Mouse (Mus musculus) kidney, embryonic 15.5 days (tissue): ENCODE data around the gene Crk. TPM values are rescaled to one million over a fixed set of nuclear protein-coding genes. Genes with fewer than 3 reads are reported as not detected.

Experiments used
- ATAC-seq: fragments of 200-750 bp; cut with Nextera tagmentation; replicated peaks from 2 replicates; pipeline ENCODE4 v1.8.0; 2017; ENCODE audit warnings: moderate TSS enrichment; ENCODE audit not compliant: low FRiP score
- H3K27ac ChIP-seq: fragments of 300-500 bp; sonication (generic); 2 replicates; pipeline ENCODE4 v1.5.1; 2015; ENCODE audit warnings: mild to moderate bottlenecking, inconsistent platforms
- H3K27me3 ChIP-seq: fragments of 300-500 bp; sonication (generic); 2 replicates; pipeline ENCODE4 v1.6.1; 2015; ENCODE audit warnings: inconsistent platforms
- H3K36me3 ChIP-seq: fragments of 300-500 bp; sonication (generic); 2 replicates; pipeline ENCODE4 v1.6.1; 2015; ENCODE audit warnings: inconsistent platforms
- H3K4me1 ChIP-seq: fragments of 300-500 bp; sonication (generic); 2 replicates; pipeline ENCODE4 v1.6.1; 2015; ENCODE audit warnings: inconsistent platforms
- H3K4me2 ChIP-seq: fragments of 300-500 bp; sonication (generic); 2 replicates; pipeline ENCODE4 v1.6.1; 2015; ENCODE audit warnings: moderate library complexity, mild to moderate bottlenecking, inconsistent platforms
- H3K4me3 ChIP-seq: fragments of 300-500 bp; sonication (generic); replicated peaks from 2 replicates; pipeline ENCODE4 v1.5.1; 2015; ENCODE audit warnings: mild to moderate bottlenecking, inconsistent platforms
- H3K9ac ChIP-seq: fragments of 300-500 bp; sonication (generic); 2 replicates; pipeline ENCODE4 v1.6.1; 2015; ENCODE audit warnings: mild to moderate bottlenecking, inconsistent platforms
- H3K9me3 ChIP-seq: fragments of 300-500 bp; sonication (generic); replicated peaks from 2 replicates; pipeline ENCODE4 v1.6.1; 2016; ENCODE audit warnings: inconsistent platforms
- WGBS: fragments of 180-500 bp; shearing (Covaris S2); methylation state at CpG from one replicate; pipeline ENCODE4 v1.1.7; 2015; ENCODE audit warnings: mixed read lengths; 5-methylcytosine and 5-hydroxymethylcytosine counted together
- polyA plus RNA-seq: library from polyadenylated mRNA; unstranded; fragments of >200 nt; fragmentation: Nextera tagmentation; extraction: Ambion mirVana; gene quantifications from 2 replicates; pipeline ENCODE4 v1.2.1, GENCODE M21; 2015

The Crk gene
- polyA plus RNA-seq, 1 experiment from 2014 or later = 119 TPM

DNA sequence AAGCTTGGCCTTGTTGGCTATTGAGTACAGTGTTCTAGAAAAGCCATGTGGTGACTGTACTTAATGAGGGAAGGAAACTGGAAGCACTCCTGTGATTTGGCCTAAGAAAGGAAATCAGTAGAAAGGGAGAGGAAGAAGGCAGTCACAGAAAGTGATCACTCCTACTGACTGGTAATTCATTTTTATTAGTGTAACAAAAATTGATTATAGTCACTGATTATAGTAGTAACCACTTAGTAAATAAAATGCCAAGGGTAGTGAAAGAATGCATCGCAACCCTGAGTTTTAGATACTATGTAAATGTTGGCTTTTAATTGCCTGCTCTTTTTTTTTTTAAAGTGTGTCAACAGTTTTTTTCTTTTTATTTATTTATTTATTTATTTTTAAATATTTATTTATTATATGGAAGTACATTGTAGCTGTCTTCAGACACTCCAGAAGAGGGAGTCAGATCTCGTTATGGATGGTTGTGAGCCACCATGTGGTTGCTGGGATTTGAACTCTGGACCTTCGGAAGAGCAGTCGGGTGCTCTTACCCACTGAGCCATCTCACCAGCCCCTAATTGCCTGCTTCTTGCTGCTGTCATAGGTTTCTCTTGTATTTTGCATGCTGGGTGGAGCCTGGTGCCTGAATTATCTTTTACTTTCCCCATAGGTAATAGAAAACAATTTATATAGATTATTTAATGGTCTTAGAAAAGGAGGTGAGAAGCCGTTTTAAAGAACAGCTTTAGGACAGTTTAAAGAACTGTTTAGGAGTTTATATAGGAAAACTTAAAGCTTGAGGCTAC is 56.6 kb downstream of the Crk start:
- 68% methylated on average over 5 of the region's 5 CpGs for WGBS

DNA sequence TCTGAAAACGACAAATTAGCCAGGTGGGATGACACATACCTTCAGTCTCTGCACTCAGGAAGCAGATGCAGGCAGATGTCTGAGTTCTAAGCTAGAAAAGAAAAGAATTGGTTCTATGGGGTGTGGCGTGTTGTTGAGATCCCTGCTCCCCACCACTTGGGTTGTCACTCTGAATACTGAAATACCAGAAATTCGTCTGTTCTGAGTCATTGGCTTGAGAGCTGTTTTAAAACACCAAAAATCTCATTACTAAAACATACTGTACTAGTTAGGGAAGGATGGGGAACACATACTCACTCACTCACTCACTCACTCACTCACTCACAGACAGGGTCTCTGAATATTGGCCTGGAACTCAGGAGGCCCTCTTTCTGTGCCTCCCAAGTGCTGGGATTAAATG is 57.9 kb downstream of the Crk start:
- Histone ChIP-seq H3K4me1 (peaks cover 61% of the 10 kb centered on the region), H3K4me2 (peak overlapping the region; percentile 32; the same call in 1 of the 2 replicates), H3K9me3 (no peaks in the 10 kb centered on the region), H3K9ac (no peak overlapping the region), H3K27ac (no peak overlapping the region), H3K36me3 (peaks cover 31% of the 10 kb centered on the region), H3K4me3 (no peak overlapping the region; the same call in 1 of the 2 replicates), H3K27me3 (no peaks in the 10 kb centered on the region)
- 53% methylated on average over 3 of the region's 3 CpGs for WGBS
- ATAC-seq = no peak

More for the DNA sequence above, 56.6 kb downstream of the Crk start:
- 0 out of 2 replicates have a peak overlapping the region, but pooled peaks have one; percentile 99 for H3K9ac ChIP-seq
- H3K36me3 ChIP-seq = peaks cover 25% of the 10 kb centered on the region
- no peaks in the 10 kb centered on the region for H3K9me3 ChIP-seq
- peak overlapping the region; percentile 93 for H3K4me3 ChIP-seq
- H3K27ac ChIP-seq = no peak overlapping the region
- peak overlapping the region; percentile 82 for H3K4me2 ChIP-seq
- peaks cover 56% of the 10 kb centered on the region for H3K4me1 ChIP-seq
- no peak for ATAC-seq
- no peaks in the 10 kb centered on the region for H3K27me3 ChIP-seq

DNA sequence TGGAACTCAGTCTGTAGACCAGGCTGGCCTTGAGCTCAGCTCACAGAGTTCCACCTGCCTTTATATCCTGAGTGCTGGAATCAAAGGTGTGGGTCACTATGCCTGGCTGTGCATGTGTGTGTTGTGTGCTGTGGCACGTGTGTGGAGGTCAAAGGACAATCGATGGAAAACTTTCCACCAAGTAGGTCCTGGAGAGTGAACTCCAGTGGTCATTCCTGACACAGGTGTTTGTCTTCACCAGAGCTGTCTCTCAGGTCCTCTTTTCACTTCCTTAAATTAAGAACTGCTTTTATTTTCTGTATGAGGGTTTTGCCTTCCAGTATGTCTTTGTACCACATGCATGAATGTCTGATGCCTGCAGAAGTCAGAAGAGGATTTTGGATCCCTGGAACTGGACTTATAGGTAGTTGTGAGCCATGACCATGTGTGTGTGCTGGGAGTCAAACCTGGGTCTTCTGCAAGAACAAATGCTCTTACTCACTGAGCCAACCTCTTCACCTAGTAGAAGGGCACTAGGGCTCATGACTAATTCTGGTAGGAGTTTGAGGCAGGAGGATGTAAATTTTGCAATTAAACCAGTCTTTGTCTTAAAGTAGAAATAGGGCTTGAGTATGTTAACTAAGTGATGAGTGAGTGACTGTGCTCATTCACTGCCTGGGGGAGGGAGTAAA is 58.9 kb downstream of the Crk start:
- peaks cover 58% of the 10 kb centered on the region for H3K4me1 ChIP-seq
- WGBS = 53% methylated on average over 2 of the region's 2 CpGs
- no peaks in the 10 kb centered on the region for H3K9me3 ChIP-seq
- no peak overlapping the region for H3K4me3 ChIP-seq
- H3K36me3 ChIP-seq = peaks cover 39% of the 10 kb centered on the region
- no peak overlapping the region for H3K4me2 ChIP-seq
- H3K27ac ChIP-seq = no peak overlapping the region
- ATAC-seq = no peak
- H3K27me3 ChIP-seq = no peaks in the 10 kb centered on the region
- H3K9ac ChIP-seq = no peak overlapping the region

DNA sequence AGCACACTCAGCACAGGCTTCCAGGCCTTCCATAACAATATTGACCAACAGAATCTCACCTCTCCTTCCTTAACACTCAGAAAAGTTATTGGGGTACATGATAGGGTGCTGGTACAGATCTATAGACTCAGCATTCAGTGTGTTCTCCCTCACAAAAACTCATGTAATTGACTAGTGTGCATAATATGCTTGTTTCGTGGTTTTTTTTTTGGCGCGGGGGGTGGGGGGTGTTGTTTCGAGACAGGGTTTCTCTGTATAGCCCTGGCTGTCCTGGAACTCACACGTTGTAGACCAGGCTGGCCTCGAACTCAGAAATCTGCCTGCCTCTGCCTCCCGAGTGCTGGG is 59.4 kb downstream of the Crk start:
- Histone ChIP-seq H3K36me3 (peaks cover 43% of the 10 kb centered on the region), H3K4me1 (peaks cover 58% of the 10 kb centered on the region), H3K4me3 (no peak overlapping the region), H3K9me3 (no peaks in the 10 kb centered on the region), H3K27me3 (no peaks in the 10 kb centered on the region), H3K27ac (no peak overlapping the region), H3K4me2 (no peak overlapping the region), H3K9ac (no peak overlapping the region)
- WGBS = 95% methylated on average over 7 of the region's 7 CpGs
- no peak for ATAC-seq

DNA sequence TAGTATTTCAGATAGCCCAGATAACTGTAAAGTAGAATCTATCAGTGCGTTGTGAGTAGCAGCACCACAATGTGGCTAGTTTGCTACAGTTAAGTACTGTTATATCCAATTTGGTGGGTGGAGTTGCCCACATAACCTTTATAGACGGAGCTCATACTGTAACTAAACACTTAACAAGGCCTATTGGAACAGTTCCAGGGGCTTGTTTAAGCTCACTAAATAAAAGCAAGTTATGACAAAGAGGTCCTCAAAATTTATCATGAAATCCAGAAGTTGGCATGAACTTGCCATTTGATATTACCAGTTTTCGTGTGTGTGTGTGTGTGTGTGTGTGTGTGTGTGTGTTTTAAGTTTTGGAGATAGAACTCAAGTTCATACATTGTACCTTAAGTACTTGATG is 61.1 kb downstream of the Crk start:
- no peak for ATAC-seq
- H3K4me2 ChIP-seq = no peak overlapping the region

DNA sequence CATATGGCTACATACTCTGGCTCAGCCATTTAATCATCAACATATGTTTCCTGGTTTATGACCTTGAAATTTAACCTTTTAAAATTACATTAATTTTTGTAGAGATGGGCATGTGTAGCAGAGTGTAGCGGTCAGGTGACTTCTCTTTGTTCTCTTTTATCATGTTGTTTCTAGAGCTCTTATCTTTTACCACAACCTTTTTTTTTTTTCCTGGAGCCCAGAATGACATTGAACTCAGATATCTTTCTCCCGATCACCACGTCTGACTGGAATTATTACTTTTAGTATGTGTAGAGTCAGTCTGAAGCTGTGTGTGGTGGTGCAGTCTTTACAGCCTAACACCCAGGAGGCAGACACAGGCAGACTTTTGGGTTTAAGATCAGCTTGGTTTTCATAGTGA is 62.6 kb downstream of the Crk start:
- Histone ChIP-seq H3K4me3 (no peak overlapping the region), H3K36me3 (peaks cover 45% of the 10 kb centered on the region), H3K27ac (no peak overlapping the region), H3K9ac (no peak overlapping the region), H3K9me3 (no peaks in the 10 kb centered on the region), H3K4me1 (peaks cover 40% of the 10 kb centered on the region), H3K27me3 (no peaks in the 10 kb centered on the region), H3K4me2 (no peak overlapping the region)
- ATAC-seq = no peak
- 74% methylated on average over 3 of the region's 3 CpGs for WGBS

More for the DNA sequence above, 61.1 kb downstream of the Crk start:
- Histone ChIP-seq H3K27ac (no peak overlapping the region), H3K4me3 (no peak overlapping the region), H3K36me3 (peaks cover 46% of the 10 kb centered on the region), H3K27me3 (no peaks in the 10 kb centered on the region), H3K9me3 (no peaks in the 10 kb centered on the region), H3K9ac (no peak overlapping the region), H3K4me1 (peaks cover 52% of the 10 kb centered on the region)
- 70% methylated on average over 3 of the region's 3 CpGs for WGBS

DNA sequence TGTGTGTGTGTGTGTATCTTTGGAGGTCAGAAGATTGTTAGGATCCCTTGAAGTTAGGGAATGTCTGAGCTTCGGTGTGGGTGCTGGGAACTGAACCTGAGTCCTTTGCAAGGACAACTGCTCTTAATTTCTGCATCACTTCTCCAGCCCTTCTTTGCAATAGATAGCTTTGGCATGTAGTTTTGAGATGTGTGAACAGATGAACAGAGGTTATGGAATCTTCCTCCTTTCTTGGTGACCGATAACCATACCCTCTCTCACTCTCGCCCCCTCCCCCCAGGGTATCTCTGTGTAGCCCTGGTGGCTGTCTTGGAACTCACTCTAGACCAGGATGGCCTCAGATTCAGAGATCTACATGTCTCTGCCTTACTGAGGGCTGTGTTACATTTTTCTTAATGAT is 65.7 kb downstream of the Crk start:
- H3K27me3 ChIP-seq = no peaks in the 10 kb centered on the region
- H3K4me3 ChIP-seq = no peak overlapping the region
- no peak overlapping the region for H3K9ac ChIP-seq
- H3K9me3 ChIP-seq = no peaks in the 10 kb centered on the region
- no peak overlapping the region for H3K4me2 ChIP-seq
- H3K36me3 ChIP-seq = peaks cover 39% of the 10 kb centered on the region
- 91% methylated on average over 3 of the region's 3 CpGs for WGBS
- H3K27ac ChIP-seq = no peak overlapping the region
- ATAC-seq = no peak
- peaks cover 42% of the 10 kb centered on the region for H3K4me1 ChIP-seq

DNA sequence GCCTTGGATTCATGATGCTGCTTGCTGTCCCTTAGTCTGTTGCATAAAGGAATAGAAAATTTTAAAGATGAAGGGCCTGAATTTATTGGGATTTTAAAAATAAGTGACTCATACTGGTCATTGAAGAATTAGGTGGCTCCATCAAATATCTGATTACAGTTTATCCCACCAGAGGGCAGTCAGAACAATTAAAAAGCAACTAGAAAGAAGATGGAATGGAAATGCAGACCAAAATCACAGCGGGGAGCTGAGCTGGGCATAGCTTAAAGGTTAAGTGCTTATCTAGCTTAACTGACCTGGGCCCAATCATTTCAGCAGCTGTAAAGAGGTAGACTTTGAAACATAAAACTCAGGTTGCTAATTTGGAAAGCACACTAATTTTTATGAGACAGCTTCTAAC is 71.5 kb downstream of the Crk start:
- Histone ChIP-seq H3K27ac (no peak overlapping the region), H3K4me1 (peaks cover 26% of the 10 kb centered on the region), H3K4me3 (no peak overlapping the region), H3K36me3 (peaks cover 53% of the 10 kb centered on the region), H3K4me2 (no peak overlapping the region), H3K9ac (no peak overlapping the region), H3K27me3 (no peaks in the 10 kb centered on the region), H3K9me3 (no peaks in the 10 kb centered on the region)
- no peak for ATAC-seq
- WGBS = 80% methylated on average over 1 of the region's 1 CpGs

DNA sequence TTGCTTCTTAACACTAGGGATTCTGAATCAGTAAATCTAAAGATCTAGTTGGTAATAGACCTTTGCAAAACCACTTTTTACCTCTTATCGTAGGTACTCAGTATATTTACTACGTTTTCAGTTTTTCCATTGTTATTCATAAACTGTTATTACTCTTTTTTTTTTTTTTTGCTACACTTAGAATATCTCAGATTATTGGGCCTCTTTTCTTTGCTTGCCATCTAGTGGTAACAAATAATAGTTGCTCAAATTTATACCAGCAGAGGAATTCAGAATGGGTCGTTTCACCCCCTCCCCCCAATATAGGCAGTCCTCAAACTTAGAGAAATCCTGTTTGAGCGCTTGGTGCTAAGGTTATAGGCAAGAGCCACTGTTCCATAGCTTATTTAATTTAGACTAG is 72.0 kb downstream of the Crk start:
- WGBS = 75% methylated on average over 4 of the region's 4 CpGs
- Histone ChIP-seq H3K4me2 (no peak overlapping the region), H3K36me3 (peaks cover 57% of the 10 kb centered on the region), H3K27me3 (no peaks in the 10 kb centered on the region), H3K4me1 (peaks cover 26% of the 10 kb centered on the region), H3K9me3 (no peaks in the 10 kb centered on the region), H3K4me3 (no peak overlapping the region), H3K9ac (no peak overlapping the region), H3K27ac (no peak overlapping the region)
- no peak for ATAC-seq

Other genes with a start within 250 kb of the Crk start
- 35.4 and 47.2 TPM in 2 replicates for gene Serpinf2, start 239.7 kb upstream of the Crk start, polyA plus RNA-seq
- 5.0 and 6.2 TPM in 2 replicates for gene Wdr81, start 224.5 kb upstream of the Crk start, polyA plus RNA-seq
- gene Tlcd2, start 217.5 kb upstream of the Crk start, polyA plus RNA-seq = 22.6 and 24.5 TPM in 2 replicates
- 54.6 and 61.7 TPM in 2 replicates for gene Prpf8, start 192.4 kb upstream of the Crk start, polyA plus RNA-seq
- 1.3 TPM in 2 replicates for gene Rilp, start 169.2 kb upstream of the Crk start, polyA plus RNA-seq
- gene Scarf1, start 165.7 kb upstream of the Crk start, polyA plus RNA-seq = 15.0 and 15.4 TPM in 2 replicates
- gene Slc43a2, start 147.6 kb upstream of the Crk start, polyA plus RNA-seq = 7.5 and 8.0 TPM in 2 replicates
- gene Pitpna, start 91.2 kb upstream of the Crk start, polyA plus RNA-seq = 77.6 and 83.5 TPM in 2 replicates
- 26.6 and 28.7 TPM in 2 replicates for gene Inpp5k, start 48.3 kb upstream of the Crk start, polyA plus RNA-seq
- 59.8 and 67.6 TPM in 2 replicates for gene Myo1c, start 28.8 kb upstream of the Crk start, polyA plus RNA-seq
- gene Ywhae, start 53.6 kb downstream of the Crk start, polyA plus RNA-seq = 963 and 1,014 TPM in 2 replicates
- gene Doc2b, start 116.8 kb downstream of the Crk start, polyA plus RNA-seq = 1.0 and 1.4 TPM in 2 replicates